17 mouse cellular contexts compared by ENCODE assay signal in genomic region chr4:149150256-149150655, GRCm38 (mm10). TPM values are rescaled to one million over a fixed set of nuclear protein-coding genes. Genes with fewer than 3 reads are reported as not detected.
DNase-seq lines count a peak whose midpoint lies in the region; ATAC-seq and TF ChIP-seq lines count a peak whose summit lies in the region.
"Had no signal": no experiment of that assay in that cellular context is flagged by ENCODE, and none has a peak within 500 bp of the region (broad histone marks: within the 10 kb centered on the region; RNA-seq: fewer than 3 reads in every experiment).

No protein-coding gene starts in this region.

- no peak for DNase-seq in kidney, adult 11 months
- DNase-seq in midbrain, embryonic 11.5 days (ENCODE audit: low spot score, missing footprints), result peak; percentile 64
- DNase-seq in midbrain, postnatal 0 days (ENCODE audit: low spot score), result no peak
- DNase-seq in liver, embryonic 11.5 days (ENCODE audit: low spot score), result no peak
- DNase-seq in cerebellum, adult 18-20 months, result no peak
- DNase-seq: cerebellum, postnatal 25 days; heart, postnatal 36 days; thymus, postnatal 25 days had no signal

- H3K36me3 ChIP-seq in kidney, embryonic 14.5 days (ENCODE audit: control insufficient read depth, insufficient read depth, low read length), result peaks cover 59% of the 10 kb centered on the region
- H3K36me3 ChIP-seq in midbrain, embryonic 11.5 days (ENCODE audit: control insufficient read depth, insufficient read depth, low read length), result peaks cover 45% of the 10 kb centered on the region
- peaks cover 53% of the 10 kb centered on the region for H3K36me3 ChIP-seq in midbrain, postnatal 0 days (ENCODE audit: insufficient read depth, low read length)
- peaks cover 41% of the 10 kb centered on the region for H3K36me3 ChIP-seq in liver, embryonic 11.5 days (ENCODE audit: control insufficient read depth, insufficient read depth, low read length)
- peaks cover 32% of the 10 kb centered on the region for H3K36me3 ChIP-seq in stomach, embryonic 16.5 days (ENCODE audit: control insufficient read depth, insufficient read depth, low read length)

- H3K9ac ChIP-seq in kidney, embryonic 14.5 days (ENCODE audit: low read depth, low read length), result no peak overlapping the region
- no peak overlapping the region for H3K9ac ChIP-seq in midbrain, embryonic 11.5 days (ENCODE audit: low read length)
- no peak overlapping the region for H3K9ac ChIP-seq in midbrain, postnatal 0 days (replicated peaks; ENCODE audit: low read length, poor library complexity, severe bottlenecking)
- H3K9ac ChIP-seq in liver, embryonic 11.5 days (ENCODE audit: low read depth, low read length), result no peak overlapping the region
- H3K9ac ChIP-seq in stomach, embryonic 16.5 days (ENCODE audit: low read length), result no peak overlapping the region
- H3K9ac ChIP-seq: limb, embryonic 12.5 days had no signal

- H3K4me2 ChIP-seq in kidney, embryonic 14.5 days (replicated peaks; ENCODE audit: low read depth, low read length), result no peak overlapping the region
- no peak overlapping the region for H3K4me2 ChIP-seq in midbrain, embryonic 11.5 days
- H3K4me2 ChIP-seq in midbrain, postnatal 0 days (ENCODE audit: low read depth, low read length, poor library complexity, severe bottlenecking), result no peak overlapping the region
- no peak overlapping the region for H3K4me2 ChIP-seq in liver, embryonic 11.5 days
- no peak overlapping the region for H3K4me2 ChIP-seq in stomach, embryonic 16.5 days (ENCODE audit: low read depth, low read length)
- H3K4me2 ChIP-seq: limb, embryonic 12.5 days had no signal

- H3K27me3 ChIP-seq in kidney, embryonic 14.5 days (ENCODE audit: control insufficient read depth, insufficient read depth, low read length), result no peaks in the 10 kb centered on the region
- no peaks in the 10 kb centered on the region for H3K27me3 ChIP-seq in midbrain, embryonic 11.5 days (ENCODE audit: control insufficient read depth, insufficient read depth, low read length)
- H3K27me3 ChIP-seq in midbrain, postnatal 0 days (ENCODE audit: insufficient read depth, low read length), result no peaks in the 10 kb centered on the region
- H3K27me3 ChIP-seq in liver, embryonic 11.5 days (replicated peaks; ENCODE audit: control insufficient read depth, insufficient read depth, low read length), result no peaks in the 10 kb centered on the region
- H3K27me3 ChIP-seq in stomach, embryonic 16.5 days (ENCODE audit: control insufficient read depth, insufficient read depth, low read length), result no peaks in the 10 kb centered on the region
- H3K27me3 ChIP-seq: limb, embryonic 12.5 days had no signal

- H3K4me1 ChIP-seq in kidney, embryonic 14.5 days (ENCODE audit: control insufficient read depth, insufficient read depth, low read length), result peaks cover 11% of the 10 kb centered on the region; the same call in 1 of the 2 replicates
- no peaks in the 10 kb centered on the region for H3K4me1 ChIP-seq in midbrain, embryonic 11.5 days (ENCODE audit: control insufficient read depth, insufficient read depth, low read length)
- no peaks in the 10 kb centered on the region for H3K4me1 ChIP-seq in midbrain, postnatal 0 days (ENCODE audit: insufficient read depth, low read length)
- peaks cover 9% of the 10 kb centered on the region for H3K4me1 ChIP-seq in liver, embryonic 11.5 days (replicated peaks; ENCODE audit: control insufficient read depth, insufficient read depth, low read length)
- H3K4me1 ChIP-seq in stomach, embryonic 16.5 days (ENCODE audit: control insufficient read depth, insufficient read depth, low read length), result 0 out of 2 replicates have a peak, but pooled peaks cover 4% of the 10 kb centered on the region

- peak; percentile 53; the same call in 1 of the 2 replicates for ATAC-seq in kidney, embryonic 14.5 days (ENCODE audit: low FRiP score, low TSS enrichment)
- no peak for ATAC-seq in midbrain, embryonic 11.5 days (ENCODE audit: low FRiP score)
- no peak for ATAC-seq in midbrain, postnatal 0 days (ENCODE audit: low FRiP score)
- 0 out of 2 replicates have a peak, but pooled peaks have one; percentile 19 for ATAC-seq in liver, embryonic 11.5 days (replicated peaks; ENCODE audit: low FRiP score)
- peak; percentile 18; the same call in 1 of the 2 replicates for ATAC-seq in stomach, embryonic 16.5 days (ENCODE audit: insufficient read depth, low FRiP score)
- ATAC-seq in monocyte, adult 5-6 weeks (replicated peaks; ENCODE audit: insufficient number of reproducible peaks, low FRiP score, low TSS enrichment, poor library complexity, severe bottlenecking), result no peak
- ATAC-seq: CD4-positive, CD25-positive, alpha-beta regulatory T cell, adult 4 months had no signal

- TF ChIP-seq CTCF in midbrain, postnatal 0 days (IDR thresholded peaks at IDR 0.05), result no peak

- 49% methylated on average over 11 of the region's 11 CpGs for WGBS in kidney, embryonic 14.5 days
- 82% methylated on average over 11 of the region's 11 CpGs for WGBS in midbrain, embryonic 11.5 days
- WGBS in midbrain, postnatal 0 days, result 87% methylated on average over 11 of the region's 11 CpGs
- 78% methylated on average over 11 of the region's 11 CpGs for WGBS in liver, embryonic 11.5 days
- WGBS in stomach, embryonic 16.5 days, result 77% methylated on average over 11 of the region's 11 CpGs

- 0 out of 2 replicates have a peak, but pooled peaks cover 2% of the 10 kb centered on the region for H3K9me3 ChIP-seq in kidney, embryonic 14.5 days (ENCODE audit: control insufficient read depth, low read length)
- H3K9me3 ChIP-seq in midbrain, embryonic 11.5 days (ENCODE audit: control insufficient read depth, low read length), result no peaks in the 10 kb centered on the region
- H3K9me3 ChIP-seq in midbrain, postnatal 0 days (ENCODE audit: low read length), result no peaks in the 10 kb centered on the region
- H3K9me3 ChIP-seq in liver, embryonic 11.5 days (ENCODE audit: control insufficient read depth, low read length), result 0 out of 2 replicates have a peak, but pooled peaks cover 2% of the 10 kb centered on the region
- no peaks in the 10 kb centered on the region for H3K9me3 ChIP-seq in stomach, embryonic 16.5 days (replicated peaks; ENCODE audit: control insufficient read depth, low read length)
- H3K9me3 ChIP-seq: limb, embryonic 12.5 days had no signal

- H3K27ac ChIP-seq in kidney, embryonic 14.5 days (ENCODE audit: low read depth, low read length), result no peak overlapping the region
- H3K27ac ChIP-seq in midbrain, embryonic 11.5 days (ENCODE audit: low read depth, low read length), result no peak overlapping the region
- no peak overlapping the region for H3K27ac ChIP-seq in midbrain, postnatal 0 days (ENCODE audit: low read depth, low read length)
- H3K27ac ChIP-seq in liver, embryonic 11.5 days (ENCODE audit: low read depth, low read length), result peak overlapping the region; percentile 42
- H3K27ac ChIP-seq in stomach, embryonic 16.5 days (ENCODE audit: low read length), result no peak overlapping the region
- H3K27ac ChIP-seq: embryonic facial prominence, embryonic 10.5 days; heart, adult 2 months; limb, embryonic 12.5 days had no signal

- H3K4me3 ChIP-seq in kidney, embryonic 14.5 days (ENCODE audit: low read length), result no peak overlapping the region
- no peak overlapping the region for H3K4me3 ChIP-seq in midbrain, embryonic 11.5 days (ENCODE audit: low read depth, low read length)
- no peak overlapping the region for H3K4me3 ChIP-seq in midbrain, postnatal 0 days (ENCODE audit: low read depth, low read length)
- H3K4me3 ChIP-seq in liver, embryonic 11.5 days (ENCODE audit: low read depth, low read length), result no peak overlapping the region
- H3K4me3 ChIP-seq in stomach, embryonic 16.5 days (replicated peaks; ENCODE audit: low read length), result no peak overlapping the region
- H3K4me3 ChIP-seq: embryonic facial prominence, embryonic 10.5 days; heart, adult 2 months; limb, embryonic 12.5 days had no signal

RNA-seq across cellular contexts. Expression of gene Cenps, which starts 12.8 kb away (rescaled TPM):
- 42.2 and 55.3 TPM in 2 replicates for polyA plus RNA-seq in kidney, embryonic 14.5 days (2014; fragmentation: Nextera tagmentation; extraction: Ambion mirVana)
- polyA plus RNA-seq in midbrain, embryonic 11.5 days (2014; fragmentation: Nextera tagmentation; extraction: Ambion mirVana), result 52.6 and 53.1 TPM in 2 replicates
- 3.1 and 3.7 TPM in 2 replicates for total RNA-seq in midbrain, postnatal 0 days (2014; rRNA removed)
- 17.4 and 21.2 TPM in 2 replicates for polyA plus RNA-seq in midbrain, postnatal 0 days (2015; fragmentation: Nextera tagmentation; extraction: Ambion mirVana)
- polyA plus RNA-seq in liver, embryonic 11.5 days (2014; fragmentation: Nextera tagmentation; extraction: Ambion mirVana), result 37.0 and 37.1 TPM in 2 replicates
- 22.3 and 24.5 TPM in 2 replicates for polyA plus RNA-seq in stomach, embryonic 16.5 days (2015; fragmentation: Nextera tagmentation; extraction: Ambion mirVana)
- total RNA-seq in monocyte, adult 5-6 weeks (2017), result 0.58 to 4.5 TPM in 2 of 3 replicates, not detected in the other

RNA-seq across cellular contexts. Expression of gene Pgd, which starts 16.3 kb away (rescaled TPM):
- polyA plus RNA-seq in kidney, embryonic 14.5 days (2014; fragmentation: Nextera tagmentation; extraction: Ambion mirVana), result 53.6 and 64.7 TPM in 2 replicates
- 47.4 and 50.7 TPM in 2 replicates for polyA plus RNA-seq in midbrain, embryonic 11.5 days (2014; fragmentation: Nextera tagmentation; extraction: Ambion mirVana)
- 33.0 and 41.9 TPM in 2 replicates for total RNA-seq in midbrain, postnatal 0 days (2014; rRNA removed)
- polyA plus RNA-seq in midbrain, postnatal 0 days (2015; fragmentation: Nextera tagmentation; extraction: Ambion mirVana), result 92.5 and 102 TPM in 2 replicates
- polyA plus RNA-seq in liver, embryonic 11.5 days (2014; fragmentation: Nextera tagmentation; extraction: Ambion mirVana), result 49.9 and 57.3 TPM in 2 replicates
- polyA plus RNA-seq in stomach, embryonic 16.5 days (2015; fragmentation: Nextera tagmentation; extraction: Ambion mirVana), result 206 and 241 TPM in 2 replicates
- 68.2 to 81.0 TPM (median 69.9 TPM) in 3 replicates for total RNA-seq in monocyte, adult 5-6 weeks (2017)

RNA-seq across cellular contexts. Expression of gene Cort, which starts 23.7 kb away (rescaled TPM):
- polyA plus RNA-seq in kidney, embryonic 14.5 days (2014; fragmentation: Nextera tagmentation; extraction: Ambion mirVana), result 0.41 TPM in 1 of 2 replicates, not detected in the other
- 0.51 and 0.63 TPM in 2 replicates for polyA plus RNA-seq in midbrain, embryonic 11.5 days (2014; fragmentation: Nextera tagmentation; extraction: Ambion mirVana)
- 1.5 TPM in 1 of 2 replicates, not detected in the other for total RNA-seq in midbrain, postnatal 0 days (2014; rRNA removed)
- 1.1 and 1.2 TPM in 2 replicates for polyA plus RNA-seq in midbrain, postnatal 0 days (2015; fragmentation: Nextera tagmentation; extraction: Ambion mirVana)
- polyA plus RNA-seq in liver, embryonic 11.5 days (2014; fragmentation: Nextera tagmentation; extraction: Ambion mirVana), result 0.26 and 0.38 TPM in 2 replicates
- not detected in 2 replicates for polyA plus RNA-seq in stomach, embryonic 16.5 days (2015; fragmentation: Nextera tagmentation; extraction: Ambion mirVana)
- not detected in 3 replicates for total RNA-seq in monocyte, adult 5-6 weeks (2017)
- total RNA-seq: heart, postnatal 36 days; megakaryocyte-erythroid progenitor cell, adult 5-6 weeks had no signal
- polyA plus RNA-seq: CD4-positive, CD25-positive, alpha-beta regulatory T cell, adult 4 months; heart, adult 2 months; intestine, embryonic 14.5 days had no signal

RNA-seq across cellular contexts. Expression of gene Dffa, which starts 46.3 kb away (rescaled TPM):
- polyA plus RNA-seq in kidney, embryonic 14.5 days (2014; fragmentation: Nextera tagmentation; extraction: Ambion mirVana), result 21.0 and 29.3 TPM in 2 replicates
- polyA plus RNA-seq in midbrain, embryonic 11.5 days (2014; fragmentation: Nextera tagmentation; extraction: Ambion mirVana), result 24.9 and 25.3 TPM in 2 replicates
- total RNA-seq in midbrain, postnatal 0 days (2014; rRNA removed), result 10.5 and 14.6 TPM in 2 replicates
- polyA plus RNA-seq in midbrain, postnatal 0 days (2015; fragmentation: Nextera tagmentation; extraction: Ambion mirVana), result 21.6 and 23.3 TPM in 2 replicates
- 37.4 and 37.7 TPM in 2 replicates for polyA plus RNA-seq in liver, embryonic 11.5 days (2014; fragmentation: Nextera tagmentation; extraction: Ambion mirVana)
- polyA plus RNA-seq in stomach, embryonic 16.5 days (2015; fragmentation: Nextera tagmentation; extraction: Ambion mirVana), result 32.3 and 35.8 TPM in 2 replicates
- total RNA-seq in monocyte, adult 5-6 weeks (2017), result 10.0 to 20.6 TPM (median 15.7 TPM) in 3 replicates

RNA-seq across cellular contexts. Expression of gene Pex14, which starts 50.6 kb away (rescaled TPM):
- polyA plus RNA-seq in kidney, embryonic 14.5 days (2014; fragmentation: Nextera tagmentation; extraction: Ambion mirVana), result 36.9 and 42.4 TPM in 2 replicates
- 31.3 and 35.9 TPM in 2 replicates for polyA plus RNA-seq in midbrain, embryonic 11.5 days (2014; fragmentation: Nextera tagmentation; extraction: Ambion mirVana)
- total RNA-seq in midbrain, postnatal 0 days (2014; rRNA removed), result 74.0 and 75.5 TPM in 2 replicates
- polyA plus RNA-seq in midbrain, postnatal 0 days (2015; fragmentation: Nextera tagmentation; extraction: Ambion mirVana), result 62.5 and 67.2 TPM in 2 replicates
- polyA plus RNA-seq in liver, embryonic 11.5 days (2014; fragmentation: Nextera tagmentation; extraction: Ambion mirVana), result 45.2 and 46.8 TPM in 2 replicates
- 49.8 and 51.2 TPM in 2 replicates for polyA plus RNA-seq in stomach, embryonic 16.5 days (2015; fragmentation: Nextera tagmentation; extraction: Ambion mirVana)
- 12.8 to 25.2 TPM (median 24.0 TPM) in 3 replicates for total RNA-seq in monocyte, adult 5-6 weeks (2017)

Comparison
In these comparisons a context has a peak if more than half of its experiments do, and no peak if none do; other contexts are left out.
1. ATAC-seq: peak in kidney, embryonic 14.5 days (single experiment), liver, embryonic 11.5 days (single experiment) and stomach, embryonic 16.5 days (single experiment); none in midbrain, embryonic 11.5 days (single experiment), midbrain, postnatal 0 days (single experiment) and monocyte, adult 5-6 weeks (single experiment).